In genomic region chr10:122105407-122105806, GRCm38 (mm10) we compare ENCODE assay signal across 8 mouse cellular contexts. TPM values are rescaled to one million over a fixed set of nuclear protein-coding genes. Genes with fewer than 3 reads are reported as not detected.
DNase-seq lines count a peak whose midpoint lies in the region; ATAC-seq lines count a peak whose summit lies in the region.

No protein-coding gene starts in this region.

- no peak overlapping the region for H3K9ac ChIP-seq in hindbrain, embryonic 16.5 days (ENCODE audit: low read depth, low read length)
- no peak overlapping the region for H3K9ac ChIP-seq in midbrain, embryonic 13.5 days (replicated peaks)

- DNase-seq in spleen, postnatal 36 days (ENCODE audit: low spot score in 2 of 2) = peak; percentile 7 to 17
- DNase-seq in spleen, postnatal 4 days (ENCODE audit: low spot score in 2 of 2) = no peak
- peak; percentile 64 for DNase-seq in adrenal gland, postnatal 14 days
- peak; percentile 48 for DNase-seq in forebrain, embryonic 10.5 days (ENCODE audit: extremely low spot score, low spot score)
- DNase-seq in left cerebral cortex, postnatal 10 days (ENCODE audit: extremely low spot score in 1 of 2, low spot score in 2 of 2) = peak; percentile 47 to 64
- DNase-seq in thymus, postnatal 0 days (ENCODE audit: low spot score) = peak; percentile 63

- H3K4me3 ChIP-seq in forebrain, embryonic 10.5 days = no peak overlapping the region
- no peak overlapping the region for H3K4me3 ChIP-seq in hindbrain, embryonic 16.5 days (ENCODE audit: low read length)
- H3K4me3 ChIP-seq in midbrain, embryonic 13.5 days (replicated peaks) = no peak overlapping the region

- no peaks in the 10 kb centered on the region for H3K36me3 ChIP-seq in forebrain, embryonic 10.5 days (replicated peaks)
- no peaks in the 10 kb centered on the region for H3K36me3 ChIP-seq in hindbrain, embryonic 16.5 days (ENCODE audit: control insufficient read depth, insufficient read depth, low read length)
- no peaks in the 10 kb centered on the region for H3K36me3 ChIP-seq in midbrain, embryonic 13.5 days

- H3K27me3 ChIP-seq in forebrain, embryonic 10.5 days (ENCODE audit: poor library complexity, severe bottlenecking) = no peaks in the 10 kb centered on the region
- no peaks in the 10 kb centered on the region for H3K27me3 ChIP-seq in hindbrain, embryonic 16.5 days (replicated peaks; ENCODE audit: control insufficient read depth, insufficient read depth, low read length)
- H3K27me3 ChIP-seq in midbrain, embryonic 13.5 days = 0 out of 2 replicates have a peak, but pooled peaks cover 8% of the 10 kb centered on the region

- WGBS in forebrain, embryonic 10.5 days = 4% methylated on average over 3 of the region's 3 CpGs
- 2% methylated on average over 3 of the region's 3 CpGs for WGBS in hindbrain, embryonic 16.5 days
- WGBS in midbrain, embryonic 13.5 days = 2% methylated on average over 3 of the region's 3 CpGs

- intact Hi-C loops in left cerebral cortex, postnatal 10 days (cut with DNase I) = loop anchor here (5.0 to 10.0 kb wide), 2 partner anchors 339 to 422 kb away; partner anchors contain the start of gene Avpr1a

- ATAC-seq in hindbrain, embryonic 16.5 days = peak; percentile 80; the same call in 1 of the 2 replicates
- ATAC-seq in midbrain, embryonic 13.5 days = 0 out of 2 replicates have a peak, but pooled peaks have one; percentile 40

- H3K4me2 ChIP-seq in hindbrain, embryonic 16.5 days (ENCODE audit: low read length) = no peak overlapping the region
- no peak overlapping the region for H3K4me2 ChIP-seq in midbrain, embryonic 13.5 days (replicated peaks)

- no peak overlapping the region for H3K27ac ChIP-seq in forebrain, embryonic 10.5 days
- H3K27ac ChIP-seq in hindbrain, embryonic 16.5 days (ENCODE audit: low read depth, low read length) = no peak overlapping the region
- no peak overlapping the region for H3K27ac ChIP-seq in midbrain, embryonic 13.5 days

- no peaks in the 10 kb centered on the region for H3K4me1 ChIP-seq in forebrain, embryonic 10.5 days
- H3K4me1 ChIP-seq in hindbrain, embryonic 16.5 days (ENCODE audit: control insufficient read depth, insufficient read depth, low read depth, low read length) = no peaks in the 10 kb centered on the region
- H3K4me1 ChIP-seq in midbrain, embryonic 13.5 days (replicated peaks) = no peaks in the 10 kb centered on the region

- H3K9me3 ChIP-seq in forebrain, embryonic 10.5 days = no peaks in the 10 kb centered on the region
- H3K9me3 ChIP-seq in hindbrain, embryonic 16.5 days (ENCODE audit: control insufficient read depth, low read length) = no peaks in the 10 kb centered on the region
- no peaks in the 10 kb centered on the region for H3K9me3 ChIP-seq in midbrain, embryonic 13.5 days

RNA-seq across cellular contexts. Expression of gene Rxylt1, which starts 8.2 kb away (rescaled TPM):
- total RNA-seq in adrenal gland, postnatal 14 days (2021) = 43.2 and 46.0 TPM in 2 replicates
- polyA plus RNA-seq in forebrain, embryonic 10.5 days (2016; fragmentation: Nextera tagmentation; extraction: Ambion mirVana) = 36.8 and 37.0 TPM in 2 replicates
- polyA plus RNA-seq in hindbrain, embryonic 16.5 days (2015; fragmentation: Nextera tagmentation; extraction: Ambion mirVana) = 45.2 and 45.6 TPM in 2 replicates
- total RNA-seq in left cerebral cortex, postnatal 10 days (2021) = 10 to 100 TPM; 42.0 to 46.6 TPM
- 30.7 and 32.1 TPM in 2 replicates for polyA plus RNA-seq in midbrain, embryonic 13.5 days (2015; fragmentation: Nextera tagmentation; extraction: Ambion mirVana)
- 36.7 and 39.2 TPM in 2 replicates for polyA plus RNA-seq in thymus, postnatal 0 days (2015; fragmentation: Nextera tagmentation; extraction: Ambion mirVana)

RNA-seq across cellular contexts. Expression of gene Srgap1, which starts 58.3 kb away (rescaled TPM):
- total RNA-seq in adrenal gland, postnatal 14 days (2021) = 4.4 and 5.1 TPM in 2 replicates
- 6.5 and 6.9 TPM in 2 replicates for polyA plus RNA-seq in forebrain, embryonic 10.5 days (2016; fragmentation: Nextera tagmentation; extraction: Ambion mirVana)
- 28.5 and 29.2 TPM in 2 replicates for polyA plus RNA-seq in hindbrain, embryonic 16.5 days (2015; fragmentation: Nextera tagmentation; extraction: Ambion mirVana)
- 10 to 100 TPM; 25.9 to 26.7 TPM for total RNA-seq in left cerebral cortex, postnatal 10 days (2021)
- polyA plus RNA-seq in midbrain, embryonic 13.5 days (2015; fragmentation: Nextera tagmentation; extraction: Ambion mirVana) = 40.1 and 40.9 TPM in 2 replicates
- 0.66 and 0.70 TPM in 2 replicates for polyA plus RNA-seq in thymus, postnatal 0 days (2015; fragmentation: Nextera tagmentation; extraction: Ambion mirVana)

Comparison
In these comparisons a context has a peak if more than half of its experiments do, and no peak if none do; other contexts are left out.
1. DNase-seq: peak in spleen, postnatal 36 days (2 of 2), adrenal gland, postnatal 14 days (single experiment), forebrain, embryonic 10.5 days (single experiment), left cerebral cortex, postnatal 10 days (2 of 2) and thymus, postnatal 0 days (single experiment); none in spleen, postnatal 4 days (0 of 2).